Mouse (Mus musculus): ENCODE results near the gene Robo3.

Robo3 gene

DNA sequence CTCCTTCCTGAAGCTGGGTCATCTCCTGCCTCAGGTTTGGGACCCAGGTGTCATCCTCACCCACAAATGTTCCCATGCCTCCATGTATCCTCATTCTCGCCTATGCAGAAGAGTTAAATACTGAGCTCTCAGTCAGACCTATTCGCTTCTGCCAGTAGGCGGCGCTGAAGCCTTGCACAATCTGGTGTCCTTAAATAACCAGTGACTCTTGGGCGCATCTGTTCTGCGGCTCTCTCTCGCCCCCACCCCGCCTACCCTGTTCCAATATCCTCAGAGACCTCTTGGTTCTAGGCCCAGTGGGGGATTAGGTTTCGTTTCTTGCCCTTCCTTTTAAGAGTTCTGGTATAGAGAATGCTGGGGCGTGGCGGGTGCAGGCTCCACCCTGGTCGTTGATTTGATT, 2.5 kb downstream of the Robo3 start:
- peak; percentile 68 for DNase-seq (ENCODE audit: inconsistent ontology term)

DNA sequence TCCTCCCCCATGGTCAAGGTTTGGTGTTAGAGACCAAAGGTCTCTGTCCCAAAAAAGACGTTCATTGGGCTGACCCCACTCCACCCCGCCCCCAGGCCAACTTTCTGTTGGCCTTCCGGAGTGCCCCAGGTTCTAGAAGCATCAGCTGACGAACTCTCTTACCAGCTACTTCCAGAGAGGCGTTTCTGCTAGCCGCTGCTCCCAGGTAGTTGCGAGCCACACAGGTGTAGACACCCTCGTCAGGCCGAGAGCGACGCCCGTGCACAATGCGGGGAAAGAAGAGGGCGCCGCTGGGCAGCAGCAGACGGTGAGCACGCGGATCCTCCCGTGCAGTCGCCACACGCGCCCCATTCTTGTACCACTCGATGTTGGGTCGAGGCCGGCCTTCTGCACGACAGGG, 3.7 kb downstream of the Robo3 start:
- no peak for DNase-seq (ENCODE audit: inconsistent ontology term)

DNA sequence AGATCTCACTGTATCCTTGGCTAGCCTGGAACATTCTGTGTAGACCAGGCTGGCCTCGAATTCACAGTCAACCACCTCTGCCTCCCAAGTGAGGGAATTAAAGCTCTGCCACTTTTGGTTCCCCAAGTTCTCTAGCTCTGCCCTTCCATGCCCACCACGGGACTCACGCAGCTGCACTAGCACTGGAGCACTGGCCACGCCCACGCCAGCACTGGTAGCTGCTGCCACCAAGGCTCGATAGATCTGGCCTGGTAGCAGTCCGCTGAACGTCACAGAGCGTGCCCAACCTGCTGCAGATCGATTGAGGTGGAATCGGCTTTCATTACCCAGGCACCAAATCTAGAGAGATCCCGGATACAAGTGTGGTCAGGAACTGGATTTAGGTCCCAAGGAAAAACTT, 11.8 kb downstream of the Robo3 start:
- DNase-seq (ENCODE audit: inconsistent ontology term), result no peak

DNA sequence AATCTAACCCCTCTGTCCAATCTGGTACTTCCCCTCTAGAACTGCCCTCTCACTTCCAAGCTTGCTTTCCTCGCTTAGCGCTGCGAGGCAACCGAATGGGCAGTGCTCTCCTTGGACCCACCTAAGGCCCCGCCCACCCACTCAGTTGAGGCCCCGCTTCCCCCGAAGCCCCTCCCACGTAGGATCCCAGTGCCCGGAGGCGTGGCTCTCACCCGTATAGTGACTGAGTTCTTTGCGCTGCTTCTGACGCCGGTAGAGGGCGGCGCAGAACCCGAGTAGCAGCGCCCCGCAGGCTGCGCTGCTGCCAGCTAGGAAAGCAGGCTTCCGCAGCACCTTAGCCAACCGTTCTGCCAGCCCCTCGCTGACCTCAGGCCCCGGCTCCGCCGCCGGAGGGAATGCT, 12.4 kb downstream of the Robo3 start:
- peak; percentile 92 for DNase-seq (ENCODE audit: inconsistent ontology term)

DNA sequence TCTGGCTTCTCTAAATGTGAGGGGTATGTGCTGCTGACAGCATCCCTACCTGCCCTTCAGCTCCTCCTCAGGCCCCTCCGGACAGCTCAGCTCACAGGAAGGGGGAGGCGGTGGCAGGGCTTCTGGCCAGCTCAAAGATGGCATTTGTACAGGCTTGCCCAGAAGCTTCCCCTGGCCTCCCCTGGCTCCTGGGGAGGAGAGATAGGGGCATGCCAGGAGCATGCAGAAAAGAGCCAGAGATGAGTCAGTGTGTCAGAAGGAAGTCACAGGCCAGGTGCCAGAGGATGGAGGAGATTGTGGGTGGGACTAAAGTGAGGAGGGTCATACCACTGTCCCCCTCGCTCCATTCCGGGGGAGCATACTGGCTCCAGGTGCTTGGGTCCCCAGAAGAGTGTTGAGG, 14.3 kb downstream of the Robo3 start:
- peak; percentile 47 for DNase-seq (ENCODE audit: inconsistent ontology term)

DNA sequence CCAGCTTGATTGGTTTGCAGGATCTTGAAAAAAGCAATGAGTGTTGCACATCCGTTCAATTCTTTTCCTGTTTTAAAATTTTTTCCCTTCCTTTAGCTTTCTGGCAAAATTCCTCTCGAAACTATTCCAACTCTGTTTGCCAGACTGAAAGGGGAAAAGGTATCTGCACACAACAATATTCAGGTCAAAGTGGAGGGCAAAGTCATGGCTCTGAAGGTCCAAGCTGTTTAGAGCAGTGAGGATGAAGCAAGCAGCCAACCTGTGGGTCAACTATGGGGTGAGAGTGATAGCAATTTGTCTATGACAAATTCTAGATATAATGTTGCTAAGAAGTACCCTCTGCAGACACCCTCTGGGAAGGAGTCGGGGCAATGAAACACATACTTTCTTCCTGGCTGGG, 18.4 kb downstream of the Robo3 start:
- no peak for DNase-seq (ENCODE audit: inconsistent ontology term)

DNA sequence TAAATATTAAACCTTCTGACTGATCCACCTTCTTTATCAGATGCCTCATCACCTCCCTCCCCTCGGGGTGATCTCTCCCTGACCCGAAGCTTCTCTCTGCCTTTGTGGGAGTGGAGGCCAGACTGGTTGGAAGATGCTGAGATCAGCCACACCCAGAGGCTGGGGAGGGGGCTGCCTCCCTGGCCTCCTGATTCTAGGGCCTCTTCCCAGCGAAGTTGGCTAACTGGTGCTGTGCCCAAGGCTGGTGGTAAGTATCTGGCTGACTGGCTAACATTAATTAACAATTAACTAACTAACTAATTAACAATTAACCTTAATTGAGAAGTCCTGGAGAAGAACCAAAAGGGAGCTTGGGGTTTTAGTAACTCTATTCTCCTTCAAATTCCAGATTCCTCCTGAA, 20.1 kb downstream of the Robo3 start:
- DNase-seq (ENCODE audit: inconsistent ontology term), result no peak

DNA sequence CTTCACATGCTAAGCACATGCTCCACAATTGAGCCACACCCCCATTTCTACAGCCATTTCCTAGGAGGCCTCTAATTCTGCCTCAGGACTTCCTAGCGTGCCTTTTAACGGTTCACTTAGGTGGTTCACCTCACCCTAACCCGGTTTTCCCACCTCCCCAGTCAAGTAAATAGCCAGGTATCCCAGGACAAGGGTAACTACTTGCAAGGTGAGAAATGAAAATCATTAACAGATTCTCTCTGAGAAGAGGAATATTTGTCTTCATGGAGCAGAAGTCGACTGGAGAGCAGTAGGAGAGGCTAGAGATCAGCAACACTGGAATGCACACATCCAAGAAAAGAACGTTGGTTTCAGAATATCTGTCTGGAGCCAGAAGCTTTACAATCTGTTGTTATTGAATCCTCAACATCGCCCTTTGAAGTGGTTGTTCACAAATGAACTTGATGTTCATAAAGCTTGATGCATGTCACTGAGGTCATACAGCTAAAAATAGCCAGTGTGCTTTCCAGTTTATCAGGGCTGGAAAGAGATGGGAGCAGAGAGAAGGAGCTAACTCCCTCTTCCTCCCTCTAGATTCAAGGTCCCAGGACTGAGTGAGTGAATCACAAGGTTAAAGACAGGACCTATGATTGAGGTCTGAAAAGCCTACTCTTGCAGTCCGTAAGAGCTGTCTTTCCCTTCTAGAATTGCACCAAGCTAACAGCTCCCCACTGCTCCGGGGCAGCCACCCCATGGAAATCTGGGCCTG, 23.2 kb downstream of the Robo3 start:
- DNase-seq (ENCODE audit: inconsistent ontology term), result no peak

DNA sequence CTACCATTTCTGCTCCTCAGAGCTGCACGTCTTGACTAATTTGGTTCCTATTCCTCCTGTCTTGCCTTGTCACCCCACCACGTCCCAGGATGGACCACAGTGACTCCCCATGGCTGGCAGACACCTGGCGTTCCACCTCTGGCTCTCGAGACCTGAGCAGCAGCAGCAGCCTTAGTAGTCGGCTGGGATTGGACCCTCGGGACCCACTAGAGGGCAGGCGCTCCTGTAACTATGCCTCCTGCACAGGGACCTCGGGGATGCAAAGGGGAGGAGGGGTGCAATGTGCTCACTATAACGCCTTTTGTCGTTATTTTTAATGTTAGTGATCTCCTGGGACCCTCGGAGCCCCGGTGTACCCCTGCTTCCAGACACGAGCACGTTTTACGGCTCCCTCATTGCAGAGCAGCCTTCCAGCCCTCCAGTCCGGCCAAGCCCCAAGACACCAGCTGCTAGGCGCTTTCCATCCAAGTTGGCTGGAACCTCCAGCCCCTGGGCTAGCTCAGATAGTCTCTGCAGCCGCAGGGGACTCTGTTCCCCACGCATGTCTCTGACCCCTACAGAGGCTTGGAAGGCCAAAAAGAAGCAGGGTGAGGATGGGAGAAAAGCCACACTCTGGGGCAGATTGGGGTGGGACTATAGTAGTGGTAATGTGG, 25.1 kb downstream of the Robo3 start:
- DNase-seq (ENCODE audit: inconsistent ontology term), result no peak

DNA sequence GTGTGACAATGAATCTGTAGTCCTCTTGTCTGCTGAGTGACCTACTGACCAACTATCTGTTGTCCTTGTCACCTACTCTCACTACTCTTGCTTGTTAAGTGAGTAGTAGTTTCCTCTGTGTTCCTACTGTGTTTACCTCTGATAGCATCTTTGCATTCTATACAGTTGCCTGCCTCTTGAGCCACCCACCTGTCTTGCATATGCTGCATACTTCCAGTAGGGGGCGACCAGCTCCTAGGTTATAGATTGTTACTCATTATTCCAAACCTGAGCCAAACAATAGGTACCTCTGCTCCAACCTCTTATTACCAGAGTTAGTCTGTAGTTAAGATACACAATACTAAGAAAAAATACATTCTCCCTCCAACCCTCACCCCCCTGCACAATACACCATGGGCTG, 26.7 kb downstream of the Robo3 start:
- no peak for DNase-seq (ENCODE audit: inconsistent ontology term)

DNA sequence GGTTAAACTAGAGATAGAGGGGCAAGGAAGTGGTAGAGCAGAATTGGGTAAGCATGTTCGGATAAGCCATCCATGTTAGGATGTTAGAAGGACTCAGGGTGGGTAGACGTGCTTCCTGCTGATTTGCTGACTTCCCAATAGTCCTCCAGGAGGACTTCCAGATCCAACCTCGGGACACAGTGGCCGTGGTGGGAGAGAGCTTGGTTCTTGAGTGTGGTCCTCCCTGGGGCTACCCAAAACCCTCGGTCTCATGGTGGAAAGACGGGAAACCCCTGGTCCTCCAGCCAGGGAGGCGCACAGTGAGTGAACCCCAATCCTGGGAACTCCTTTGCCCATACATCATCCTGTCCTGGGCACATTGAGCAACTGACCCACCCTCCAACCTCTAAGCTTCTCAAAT, 30.0 kb downstream of the Robo3 start:
- DNase-seq (ENCODE audit: inconsistent ontology term), result no peak

DNA sequence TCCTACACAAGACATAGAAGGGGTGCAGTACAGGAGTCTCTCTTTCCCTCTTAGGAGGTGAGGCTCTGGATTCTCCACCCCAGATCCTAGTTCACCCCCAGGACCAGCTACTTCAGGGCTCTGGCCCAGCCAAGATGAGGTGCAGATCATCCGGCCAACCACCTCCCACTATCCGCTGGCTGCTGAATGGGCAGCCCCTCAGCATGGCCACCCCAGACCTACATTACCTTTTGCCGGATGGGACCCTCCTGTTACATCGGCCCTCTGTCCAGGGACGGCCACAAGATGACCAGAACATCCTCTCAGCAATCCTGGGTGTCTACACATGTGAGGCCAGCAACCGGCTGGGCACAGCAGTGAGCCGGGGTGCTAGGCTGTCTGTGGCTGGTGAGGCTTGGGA, 30.5 kb downstream of the Robo3 start:
- no peak for DNase-seq (ENCODE audit: inconsistent ontology term)

DNA sequence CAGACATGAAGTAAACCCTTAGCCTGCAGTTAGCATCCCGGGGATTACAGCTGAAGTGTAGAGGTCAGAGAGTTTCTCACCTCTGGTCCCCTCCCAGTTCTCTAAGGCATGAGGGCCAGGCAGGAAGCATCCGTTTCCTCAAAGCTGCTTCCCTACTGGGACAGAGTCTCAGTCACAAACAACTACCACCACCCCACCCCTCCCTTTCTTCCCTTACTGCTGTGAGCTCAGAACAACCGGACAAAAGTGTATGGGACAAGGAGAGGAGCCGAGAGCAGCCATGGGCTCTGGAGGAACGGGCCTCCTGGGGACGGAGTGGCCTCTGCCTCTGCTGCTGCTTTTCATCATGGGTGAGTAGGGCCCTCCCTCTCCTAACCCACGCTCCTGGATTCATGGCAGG, 31.2 kb downstream of the Robo3 start, which contains the start of gene Robo4:
Gene Robo4 (plus strand): TSS at position 96 of the 400 bp plus-strand sequence.
- DNase-seq (ENCODE audit: inconsistent ontology term), result no peak

DNA sequence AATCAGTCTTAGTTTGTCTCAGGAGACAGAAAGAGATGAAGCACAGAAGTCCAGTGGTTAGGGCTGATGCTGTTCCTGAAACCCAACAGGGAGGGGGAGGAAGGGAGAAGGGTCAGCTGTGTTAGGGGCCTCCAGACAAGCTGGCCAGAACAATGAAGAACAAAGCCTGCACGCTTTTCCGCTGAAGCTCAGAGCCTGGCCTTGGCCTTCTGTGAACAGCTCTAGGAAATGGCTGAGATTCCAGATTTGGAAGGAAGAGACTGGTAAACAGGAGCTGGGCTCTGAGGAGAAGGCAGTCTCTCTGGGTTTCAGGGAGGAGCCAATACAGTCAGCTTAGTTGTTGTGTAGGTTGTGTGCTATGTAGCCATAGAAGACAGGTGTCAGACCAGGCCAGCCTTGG, 32.5 kb downstream of the Robo3 start:
- DNase-seq (ENCODE audit: inconsistent ontology term), result no peak

DNA sequence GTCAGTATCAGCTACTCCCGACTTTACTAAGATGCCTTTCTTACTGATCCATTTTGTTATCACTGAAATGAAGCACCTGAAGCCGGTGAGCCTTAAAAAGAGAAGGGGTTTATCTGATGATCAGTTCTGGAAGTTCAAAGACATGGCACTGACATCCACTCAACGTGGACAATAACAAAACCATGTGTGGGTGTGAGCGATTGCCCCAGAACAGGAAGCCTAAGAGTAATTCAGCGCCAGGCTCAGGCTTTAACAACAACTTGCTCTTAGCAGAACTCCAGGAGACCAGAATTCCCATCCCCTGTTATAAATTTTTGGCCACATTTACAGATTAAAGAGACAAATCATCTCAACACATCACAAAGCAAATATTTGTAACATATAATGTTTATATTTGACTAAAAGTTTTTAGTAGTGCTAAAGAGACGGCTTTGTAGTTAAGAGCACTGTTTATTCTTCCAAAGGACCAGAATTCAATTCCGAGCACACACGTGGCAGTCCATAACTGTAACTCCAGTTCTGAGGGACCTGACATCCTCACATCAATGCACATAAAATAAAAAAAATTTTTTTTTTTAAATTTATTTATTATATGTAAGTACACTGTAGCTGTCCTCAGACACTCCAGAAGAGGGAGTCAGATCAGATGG, 39.4 kb downstream of the Robo3 start:
- DNase-seq (ENCODE audit: inconsistent ontology term), result no peak

DNA sequence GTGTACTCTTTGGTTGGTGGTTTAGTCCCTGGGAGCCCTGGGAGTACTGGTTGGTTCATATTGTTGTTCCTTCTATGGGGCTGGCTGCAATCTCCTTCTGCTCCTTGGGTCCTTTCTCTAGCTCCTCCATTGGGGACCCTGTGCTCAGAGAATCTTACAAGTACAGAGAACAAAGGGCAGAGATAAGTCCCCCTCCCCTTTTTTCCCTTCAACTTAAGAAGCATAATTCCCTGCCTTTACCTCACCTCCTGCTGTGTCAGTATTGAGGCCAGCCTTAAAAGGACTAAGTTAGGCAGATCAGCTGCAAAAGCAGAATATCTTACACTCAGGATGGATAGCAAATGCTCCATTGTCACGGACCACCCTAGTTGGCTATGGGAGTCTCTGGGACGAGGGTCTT, 41.0 kb downstream of the Robo3 start:
- DNase-seq (ENCODE audit: inconsistent ontology term), result no peak

DNA sequence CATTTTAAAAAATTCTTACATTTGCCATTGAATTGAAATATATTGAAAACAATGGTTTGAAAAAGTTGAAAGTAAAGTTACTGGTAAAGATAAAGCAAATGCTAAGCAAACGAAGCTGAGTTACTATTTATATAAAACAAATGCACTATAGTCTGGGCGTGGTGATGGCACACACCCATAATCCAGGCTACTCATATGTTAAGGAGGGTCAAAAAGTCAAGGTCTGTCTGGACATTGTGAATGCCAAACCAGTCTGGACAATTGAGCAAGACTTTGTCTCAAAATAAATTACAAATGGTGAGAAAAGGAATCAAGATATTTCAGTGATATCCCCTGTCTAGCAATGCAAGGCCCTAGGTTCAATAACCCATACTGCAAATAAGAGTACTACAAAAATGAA, 42.2 kb downstream of the Robo3 start:
- DNase-seq (ENCODE audit: inconsistent ontology term), result no peak

DNA sequence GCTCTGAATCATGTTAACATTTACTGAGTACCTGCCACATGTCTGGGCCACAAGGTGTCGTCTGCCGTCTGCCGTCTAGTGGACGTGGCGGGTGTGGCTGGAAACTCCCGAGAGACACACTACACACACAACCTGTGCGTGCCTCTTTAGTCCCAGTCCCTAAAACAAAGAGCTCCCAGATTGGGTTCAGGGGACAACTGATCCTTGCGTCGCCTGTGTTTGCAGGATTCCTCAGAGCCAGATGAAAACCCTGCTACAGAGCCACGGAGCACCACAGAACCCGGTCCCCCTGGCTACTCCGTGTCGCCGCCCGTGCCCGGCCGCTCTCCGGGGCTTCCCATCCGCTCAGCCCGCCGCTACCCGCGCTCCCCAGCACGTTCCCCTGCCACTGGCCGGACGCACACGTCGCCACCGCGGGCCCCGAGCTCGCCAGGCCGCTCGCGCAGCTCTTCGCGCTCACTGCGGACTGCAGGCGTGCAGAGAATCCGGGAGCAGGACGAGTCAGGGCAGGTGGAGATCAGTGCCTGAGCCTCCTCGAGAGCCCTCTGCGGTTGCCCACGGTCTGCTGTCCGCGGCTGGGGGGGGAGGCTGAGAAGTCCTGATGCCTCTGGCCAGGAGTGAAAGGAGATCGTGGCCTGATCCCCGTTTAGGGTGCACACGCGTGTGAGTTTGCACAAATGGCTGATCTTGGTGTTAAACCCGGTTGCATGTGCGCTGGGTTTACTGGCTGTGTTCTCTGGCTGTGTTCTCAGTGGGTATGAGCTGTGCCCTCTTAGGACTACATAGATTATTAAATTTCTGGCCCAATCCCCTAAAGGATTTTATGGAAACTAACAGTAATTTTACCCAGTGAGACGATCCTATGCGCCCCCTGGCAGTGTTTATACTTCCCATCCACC, 48.5 kb downstream of the Robo3 start:
- DNase-seq (ENCODE audit: inconsistent ontology term), result peak; percentile 62

DNA sequence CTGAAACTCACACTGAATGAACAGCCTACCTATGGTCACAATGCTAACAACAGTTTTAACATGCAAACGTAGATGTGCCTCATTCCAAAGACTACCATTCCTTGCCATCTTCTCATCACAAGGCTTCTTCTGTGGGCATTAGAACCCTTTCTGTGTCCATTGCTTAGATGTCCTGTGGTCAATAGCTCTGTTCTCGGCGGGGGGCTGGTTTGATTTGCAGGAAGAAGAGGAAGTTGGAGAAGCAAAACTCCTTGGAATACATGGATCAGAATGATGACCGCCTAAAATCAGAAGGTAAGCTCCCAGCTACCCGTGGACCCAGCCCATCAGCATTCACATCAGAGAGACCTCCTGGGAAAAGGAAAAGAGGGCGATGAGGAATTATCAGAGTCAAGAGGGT, 49.9 kb downstream of the Robo3 start:
- no peak for DNase-seq (ENCODE audit: inconsistent ontology term)

DNA sequence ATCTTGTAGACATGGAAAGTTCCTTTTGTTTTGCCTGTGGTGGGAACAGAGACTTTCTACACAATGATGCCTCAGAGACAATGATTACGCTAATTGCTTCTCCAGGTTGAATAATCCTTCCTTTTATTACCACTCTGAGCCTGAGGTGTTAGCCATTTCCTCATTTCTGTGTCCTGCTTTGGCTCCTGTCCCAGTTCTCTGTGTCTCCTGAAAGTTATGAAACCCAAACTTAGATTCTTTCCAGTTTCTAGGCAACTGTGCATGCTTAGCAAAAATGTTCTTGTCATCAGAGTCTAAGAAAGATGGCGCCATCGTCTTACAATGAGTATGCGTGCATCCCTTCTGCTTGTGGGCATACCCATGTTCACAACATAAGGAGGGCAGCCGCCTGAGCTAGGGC, 57.3 kb downstream of the Robo3 start:
- DNase-seq (ENCODE audit: inconsistent ontology term), result no peak

DNA sequence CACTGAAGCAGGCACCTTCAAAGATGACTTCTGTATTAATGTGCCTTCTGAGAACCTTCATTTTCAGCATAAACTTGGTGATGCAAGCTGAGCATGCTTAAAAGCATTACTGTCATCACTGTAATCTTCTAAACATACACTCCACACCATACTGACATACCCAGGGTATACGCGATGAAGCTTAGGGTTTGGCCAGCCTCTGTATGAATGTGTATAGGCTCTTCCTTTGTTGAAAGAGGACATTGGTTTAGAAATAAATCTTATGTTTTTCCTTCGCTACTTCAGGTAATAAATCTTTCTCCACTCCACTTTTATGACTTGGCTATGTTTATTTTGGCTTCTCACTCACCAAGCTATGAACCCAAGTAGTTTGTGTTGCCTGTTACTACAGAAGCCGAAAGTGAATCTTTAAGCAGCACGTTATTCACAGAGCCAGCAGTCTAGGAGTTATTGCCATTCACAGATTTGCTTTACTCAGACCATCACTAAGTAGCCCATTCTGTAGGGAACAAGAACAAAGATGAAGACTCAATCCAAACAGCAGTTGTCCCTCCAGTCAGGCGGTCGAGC, 61.7 kb downstream of the Robo3 start:
- DNase-seq (ENCODE audit: inconsistent ontology term), result no peak

DNA sequence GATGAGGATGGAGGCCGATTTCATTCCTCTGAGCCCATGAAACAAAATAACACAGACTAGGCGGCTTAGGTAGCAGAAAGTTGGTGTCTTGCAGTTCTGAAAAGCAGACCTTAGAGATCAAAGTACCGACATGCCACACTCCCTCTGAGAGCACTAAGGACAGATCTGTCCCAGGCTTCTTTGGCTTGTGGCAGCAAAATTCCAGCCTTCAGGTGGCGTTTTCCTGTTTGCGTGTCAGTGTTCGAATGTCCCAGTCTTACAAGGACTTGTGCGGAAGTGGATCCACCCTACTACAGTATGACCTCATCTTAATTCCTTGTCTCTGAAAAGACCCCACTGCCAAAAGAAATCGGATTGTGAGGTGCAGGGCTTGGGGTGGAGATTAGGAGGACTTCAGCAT, 64.2 kb downstream of the Robo3 start:
- DNase-seq (ENCODE audit: inconsistent ontology term), result no peak
